Mouse (Mus musculus): Measurements from ENCODE around the gene Ptprn2. TPM values are rescaled to one million over a fixed set of nuclear protein-coding genes. Genes with fewer than 3 reads are reported as not detected.

The Ptprn2 gene
- polyA plus RNA-seq, 1 experiment from 2014 or later: 6.9 TPM

GRCm38 (mm10) chr12:116598123-116599005 lies 112.8 kb downstream of the Ptprn2 start:
- ATAC-seq (ENCODE audit: low FRiP score) (0 out of 2 replicates have a peak, but pooled peaks have one; percentile 11), DNase-seq (ENCODE audit: low spot score) (no peak)
- Histone ChIP-seq H3K9me3 (ENCODE audit: control insufficient read depth, low read length) (no peaks in the 10 kb centered on the region), H3K4me2 (replicated peaks; ENCODE audit: low read depth, low read length) (no peak overlapping the region), H3K4me3 (ENCODE audit: low read depth, low read length) (no peak overlapping the region), H3K27me3 (ENCODE audit: control insufficient read depth, insufficient read depth, low read length) (no peaks in the 10 kb centered on the region), H3K4me1 (replicated peaks; ENCODE audit: control insufficient read depth, insufficient read depth, low read length) (peaks cover 7% of the 10 kb centered on the region; the same call in 1 of the 2 replicates), H3K36me3 (ENCODE audit: control insufficient read depth, insufficient read depth, low read length) (no peaks in the 10 kb centered on the region), H3K9ac (ENCODE audit: low read depth, low read length) (no peak overlapping the region), H3K27ac (ENCODE audit: low read depth, low read length) (no peak overlapping the region)
- WGBS: 77% methylated on average over 8 of the region's 8 CpGs

GRCm38 (mm10) chr12:116599537-116599936 lies 114.0 kb downstream of the Ptprn2 start:
- Histone ChIP-seq H3K27ac (ENCODE audit: low read depth, low read length) (0 out of 2 replicates have a peak overlapping the region, but pooled peaks have one; percentile 36), H3K36me3 (ENCODE audit: control insufficient read depth, insufficient read depth, low read length) (no peaks in the 10 kb centered on the region), H3K4me1 (replicated peaks; ENCODE audit: control insufficient read depth, insufficient read depth, low read length) (peaks cover 7% of the 10 kb centered on the region; the same call in 1 of the 2 replicates), H3K9ac (ENCODE audit: low read depth, low read length) (no peak overlapping the region), H3K4me3 (ENCODE audit: low read depth, low read length) (no peak overlapping the region), H3K9me3 (ENCODE audit: control insufficient read depth, low read length) (no peaks in the 10 kb centered on the region), H3K27me3 (ENCODE audit: control insufficient read depth, insufficient read depth, low read length) (no peaks in the 10 kb centered on the region), H3K4me2 (replicated peaks; ENCODE audit: low read depth, low read length) (no peak overlapping the region)
- DNase-seq (ENCODE audit: low spot score) (peak; percentile 80), ATAC-seq (ENCODE audit: low FRiP score) (peak; percentile 85)
- 77% methylated on average over 1 of the region's 1 CpGs for WGBS

- peak; percentile 18 for DNase-seq (ENCODE audit: low spot score)
- Histone ChIP-seq H3K9ac (ENCODE audit: low read depth, low read length) (no peak overlapping the region), H3K27ac (ENCODE audit: low read depth, low read length) (0 out of 2 replicates have a peak overlapping the region, but pooled peaks have one; percentile 36), H3K27me3 (ENCODE audit: control insufficient read depth, insufficient read depth, low read length) (no peaks in the 10 kb centered on the region), H3K4me1 (replicated peaks; ENCODE audit: control insufficient read depth, insufficient read depth, low read length) (peaks cover 7% of the 10 kb centered on the region; the same call in 1 of the 2 replicates), H3K4me2 (replicated peaks; ENCODE audit: low read depth, low read length) (no peak overlapping the region), H3K9me3 (ENCODE audit: control insufficient read depth, low read length) (no peaks in the 10 kb centered on the region), H3K36me3 (ENCODE audit: control insufficient read depth, insufficient read depth, low read length) (no peaks in the 10 kb centered on the region), H3K4me3 (ENCODE audit: low read depth, low read length) (no peak overlapping the region)
- peak; percentile 70 for ATAC-seq (ENCODE audit: low FRiP score)
- WGBS: 54% methylated on average over 6 of the region's 6 CpGs
Observed at GRCm38 (mm10) chr12:116600054-116600453, 114.5 kb downstream of the Ptprn2 start.

- Histone ChIP-seq H3K9me3 (ENCODE audit: control insufficient read depth, low read length) (no peaks in the 10 kb centered on the region), H3K36me3 (ENCODE audit: control insufficient read depth, insufficient read depth, low read length) (no peaks in the 10 kb centered on the region), H3K4me1 (replicated peaks; ENCODE audit: control insufficient read depth, insufficient read depth, low read length) (peaks cover 7% of the 10 kb centered on the region; the same call in 1 of the 2 replicates), H3K4me3 (ENCODE audit: low read depth, low read length) (no peak overlapping the region), H3K27ac (ENCODE audit: low read depth, low read length) (no peak overlapping the region), H3K27me3 (ENCODE audit: control insufficient read depth, insufficient read depth, low read length) (no peaks in the 10 kb centered on the region), H3K4me2 (replicated peaks; ENCODE audit: low read depth, low read length) (no peak overlapping the region), H3K9ac (ENCODE audit: low read depth, low read length) (no peak overlapping the region)
- ATAC-seq (ENCODE audit: low FRiP score) (no peak), DNase-seq (ENCODE audit: low spot score) (no peak)
- 91% methylated on average over 3 of the region's 3 CpGs for WGBS
Observed at GRCm38 (mm10) chr12:116601395-116601794, 115.9 kb downstream of the Ptprn2 start.

GRCm38 (mm10) chr12:116601921-116602320 lies 116.4 kb downstream of the Ptprn2 start:
- no peak overlapping the region for H3K27ac ChIP-seq (ENCODE audit: low read depth, low read length)
- no peak overlapping the region for H3K4me3 ChIP-seq (ENCODE audit: low read depth, low read length)
- H3K9me3 ChIP-seq (ENCODE audit: control insufficient read depth, low read length): no peaks in the 10 kb centered on the region
- ATAC-seq (ENCODE audit: low FRiP score) (no peak), DNase-seq (ENCODE audit: low spot score) (no peak)
- H3K9ac ChIP-seq (ENCODE audit: low read depth, low read length): no peak overlapping the region
- H3K4me1 ChIP-seq (replicated peaks; ENCODE audit: control insufficient read depth, insufficient read depth, low read length): peaks cover 7% of the 10 kb centered on the region; the same call in 1 of the 2 replicates
- no peaks in the 10 kb centered on the region for H3K27me3 ChIP-seq (ENCODE audit: control insufficient read depth, insufficient read depth, low read length)
- WGBS: 84% methylated on average over 5 of the region's 5 CpGs
- no peak overlapping the region for H3K4me2 ChIP-seq (replicated peaks; ENCODE audit: low read depth, low read length)
- no peaks in the 10 kb centered on the region for H3K36me3 ChIP-seq (ENCODE audit: control insufficient read depth, insufficient read depth, low read length)

GRCm38 (mm10) chr12:116608598-116608997 lies 123.1 kb downstream of the Ptprn2 start:
- H3K4me3 ChIP-seq (ENCODE audit: low read depth, low read length): no peak overlapping the region
- WGBS: 90% methylated on average over 6 of the region's 6 CpGs
- ATAC-seq (ENCODE audit: low FRiP score): no peak
- no peak overlapping the region for H3K27ac ChIP-seq (ENCODE audit: low read depth, low read length)
- no peak overlapping the region for H3K4me2 ChIP-seq (replicated peaks; ENCODE audit: low read depth, low read length)
- no peaks in the 10 kb centered on the region for H3K27me3 ChIP-seq (ENCODE audit: control insufficient read depth, insufficient read depth, low read length)
- H3K9ac ChIP-seq (ENCODE audit: low read depth, low read length): no peak overlapping the region
- H3K4me1 ChIP-seq (replicated peaks; ENCODE audit: control insufficient read depth, insufficient read depth, low read length): no peaks in the 10 kb centered on the region
- H3K9me3 ChIP-seq (ENCODE audit: control insufficient read depth, low read length): no peaks in the 10 kb centered on the region
- H3K36me3 ChIP-seq (ENCODE audit: control insufficient read depth, insufficient read depth, low read length): no peaks in the 10 kb centered on the region
- DNase-seq (ENCODE audit: low spot score): no peak

- H3K4me2 ChIP-seq (replicated peaks; ENCODE audit: low read depth, low read length): no peak overlapping the region
- no peak overlapping the region for H3K9ac ChIP-seq (ENCODE audit: low read depth, low read length)
- ATAC-seq (ENCODE audit: low FRiP score) (peak; percentile 63), DNase-seq (ENCODE audit: low spot score) (peak; percentile 85)
- H3K27me3 ChIP-seq (ENCODE audit: control insufficient read depth, insufficient read depth, low read length): no peaks in the 10 kb centered on the region
- WGBS: 46% methylated on average over 5 of the region's 5 CpGs
- no peaks in the 10 kb centered on the region for H3K4me1 ChIP-seq (replicated peaks; ENCODE audit: control insufficient read depth, insufficient read depth, low read length)
- no peak overlapping the region for H3K27ac ChIP-seq (ENCODE audit: low read depth, low read length)
- no peak overlapping the region for H3K4me3 ChIP-seq (ENCODE audit: low read depth, low read length)
- H3K36me3 ChIP-seq (ENCODE audit: control insufficient read depth, insufficient read depth, low read length): no peaks in the 10 kb centered on the region
- no peaks in the 10 kb centered on the region for H3K9me3 ChIP-seq (ENCODE audit: control insufficient read depth, low read length)
Observed at GRCm38 (mm10) chr12:116619868-116620267, 134.3 kb downstream of the Ptprn2 start.

- Histone ChIP-seq H3K27ac (ENCODE audit: low read depth, low read length) (no peak overlapping the region), H3K9me3 (ENCODE audit: control insufficient read depth, low read length) (no peaks in the 10 kb centered on the region), H3K27me3 (ENCODE audit: control insufficient read depth, insufficient read depth, low read length) (no peaks in the 10 kb centered on the region), H3K36me3 (ENCODE audit: control insufficient read depth, insufficient read depth, low read length) (no peaks in the 10 kb centered on the region), H3K4me2 (replicated peaks; ENCODE audit: low read depth, low read length) (no peak overlapping the region), H3K4me3 (ENCODE audit: low read depth, low read length) (no peak overlapping the region), H3K4me1 (replicated peaks; ENCODE audit: control insufficient read depth, insufficient read depth, low read length) (no peaks in the 10 kb centered on the region), H3K9ac (ENCODE audit: low read depth, low read length) (no peak overlapping the region)
- DNase-seq (ENCODE audit: low spot score) (no peak), ATAC-seq (ENCODE audit: low FRiP score) (peak; percentile 30; the same call in 1 of the 2 replicates)
- WGBS: 79% methylated on average over 3 of the region's 3 CpGs
Observed at GRCm38 (mm10) chr12:116620299-116620698, 134.8 kb downstream of the Ptprn2 start.

All from hindbrain, embryonic 11.5 days (tissue).